Mouse (Mus musculus) lung, embryonic 16.5 days (tissue): ENCODE measurements around the gene Teddm3. TPM values are rescaled to one million over a fixed set of nuclear protein-coding genes. Genes with fewer than 3 reads are reported as not detected.

Source experiments
- ATAC-seq: fragments of 200-750 bp; cut with Nextera tagmentation; 2 replicates; pipeline ENCODE4 v1.8.0; 2017; ENCODE audit warnings: low read depth, mild to moderate bottlenecking, moderate library complexity
- H3K27ac ChIP-seq: fragments of 300-500 bp; sonication (generic); 2 replicates; pipeline ENCODE4 v1.5.1; 2014; ENCODE audit warnings: mild to moderate bottlenecking, control low read depth, low read length
- H3K27me3 ChIP-seq: fragments of 300-500 bp; sonication (generic); 2 replicates; pipeline ENCODE4 v1.6.1; 2014; ENCODE audit warnings: low read depth, low read length, mixed read lengths; ENCODE audit not compliant: control insufficient read depth, insufficient read depth
- H3K36me3 ChIP-seq: fragments of 300-500 bp; sonication (generic); 2 replicates; pipeline ENCODE4 v1.6.1; 2014; ENCODE audit warnings: low read length; ENCODE audit not compliant: control insufficient read depth, insufficient read depth
- H3K4me1 ChIP-seq: fragments of 300-500 bp; sonication (generic); replicated peaks from 2 replicates; pipeline ENCODE4 v1.6.1; 2014; ENCODE audit warnings: low read length, mixed read lengths; ENCODE audit not compliant: control insufficient read depth, insufficient read depth
- H3K4me2 ChIP-seq: fragments of 300-500 bp; sonication (generic); 2 replicates; pipeline ENCODE4 v1.6.1; 2014; ENCODE audit warnings: low read depth, low read length, control low read depth
- H3K4me3 ChIP-seq: fragments of 300-500 bp; sonication (generic); 2 replicates; pipeline ENCODE4 v1.5.1; 2014; ENCODE audit warnings: mild to moderate bottlenecking, low read length, control low read depth
- H3K9ac ChIP-seq: fragments of 300-500 bp; sonication (generic); 2 replicates; pipeline ENCODE4 v1.6.1; 2014; ENCODE audit warnings: low read length, control low read depth
- H3K9me3 ChIP-seq: fragments of 300-500 bp; sonication (generic); 2 replicates; pipeline ENCODE4 v1.6.1; 2016; ENCODE audit warnings: low read length; ENCODE audit not compliant: control insufficient read depth
- WGBS: fragments of 180-500 bp; shearing (Covaris S2); extraction: QIAGEN DNeasy Blood & Tissue Kit; methylation state at CpG from one replicate; pipeline ENCODE4 v1.1.7; 2014; 5-methylcytosine and 5-hydroxymethylcytosine counted together
- polyA plus RNA-seq: library from polyadenylated mRNA; unstranded; fragments of >200 nt; fragmentation: Nextera tagmentation; extraction: Ambion mirVana; gene quantifications from 2 replicates; pipeline ENCODE4 v1.2.1, GENCODE M21; 2015

Gene Teddm3
- polyA plus RNA-seq, 1 experiment from 2014 or later = not detected

DNA sequence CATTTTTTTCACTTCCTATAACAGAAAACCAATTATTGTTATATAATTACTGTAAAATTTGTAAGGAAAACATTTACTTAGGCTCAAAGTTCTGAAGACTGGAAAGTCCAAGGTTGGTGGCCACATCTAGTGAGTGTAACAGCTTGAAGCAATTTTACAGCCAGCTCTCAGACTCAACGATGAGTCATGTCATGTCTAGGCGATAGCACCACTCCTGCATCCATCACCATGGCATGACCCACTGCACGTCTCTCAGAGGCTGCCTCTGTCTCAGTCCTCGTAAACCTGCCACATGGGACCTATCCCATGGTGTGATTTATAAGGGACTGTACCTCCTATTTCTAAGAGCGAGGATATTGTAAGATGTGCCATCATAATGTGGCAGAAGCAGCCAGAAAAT is 37.7 kb downstream of the Teddm3 start:
- WGBS = 67% methylated on average over 5 of the region's 5 CpGs
- H3K4me1 ChIP-seq = no peaks in the 10 kb centered on the region

DNA sequence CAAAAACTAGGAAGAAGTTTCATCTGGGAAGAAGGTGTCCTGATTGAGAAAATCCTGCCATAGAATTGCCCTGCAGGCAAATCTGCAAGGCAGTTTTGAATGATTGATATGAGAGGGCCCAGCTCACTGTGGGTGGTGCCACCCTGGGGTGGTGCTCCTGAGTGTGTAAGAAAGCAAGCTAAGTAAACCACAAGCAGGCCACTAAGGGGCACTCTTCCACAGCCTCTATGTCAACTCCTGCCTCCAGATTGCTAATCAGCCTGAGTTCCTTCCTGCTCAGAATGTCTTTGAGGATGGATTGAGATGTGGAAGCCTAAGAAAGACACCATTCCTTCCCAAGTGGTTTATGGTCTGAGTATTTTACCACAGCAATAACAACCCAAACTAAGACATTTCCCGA is 44.3 kb downstream of the Teddm3 start:
- no peaks in the 10 kb centered on the region for H3K27me3 ChIP-seq

More for the DNA sequence above, 37.7 kb downstream of the Teddm3 start:
- Histone ChIP-seq H3K9me3 (no peaks in the 10 kb centered on the region), H3K27ac (no peak overlapping the region), H3K27me3 (no peaks in the 10 kb centered on the region), H3K4me3 (no peak overlapping the region), H3K36me3 (no peaks in the 10 kb centered on the region), H3K4me2 (no peak overlapping the region), H3K9ac (no peak overlapping the region)
- no peak for ATAC-seq

More for the DNA sequence above, 44.3 kb downstream of the Teddm3 start:
- Histone ChIP-seq H3K4me3 (no peak overlapping the region), H3K4me1 (no peaks in the 10 kb centered on the region), H3K36me3 (no peaks in the 10 kb centered on the region), H3K4me2 (no peak overlapping the region), H3K9ac (no peak overlapping the region), H3K9me3 (no peaks in the 10 kb centered on the region), H3K27ac (no peak overlapping the region)
- no peak for ATAC-seq
- 84% methylated on average over 1 of the region's 1 CpGs for WGBS

Other genes with a start within 250 kb of the Teddm3 start
- 28.3 and 28.9 TPM in 2 replicates for gene Ephb3, start 50.8 kb upstream of the Teddm3 start, polyA plus RNA-seq